Mouse (Mus musculus): ENCODE data around the gene Hhipl2.
"Not testable (repeated sequence)": the region's sequence is repeated elsewhere in the genome, so short reads cannot be mapped to it uniquely, and the experiment has no call there.

- TF ChIP-seq POLR2A (IDR thresholded peaks at IDR 0.05; ENCODE audit: low read depth, low read length); CTCF (IDR thresholded peaks at IDR 0.05; ENCODE audit: extremely low read depth, insufficient read depth, insufficient read length, insufficient replicate concordance): not testable (repeated sequence)
Measured at GRCm38 (mm10) chr1:183379376-183379775, 38.6 kb upstream of the Hhipl2 start.
